Mouse (Mus musculus) lung, embryonic 16.5 days (tissue): ENCODE results near the gene Slc25a21. TPM values are rescaled to one million over a fixed set of nuclear protein-coding genes. Genes with fewer than 3 reads are reported as not detected.

Experiments
- ATAC-seq: fragments of 200-750 bp; cut with Nextera tagmentation; 2 replicates; pipeline ENCODE4 v1.8.0; 2017; ENCODE audit warnings: low read depth, mild to moderate bottlenecking, moderate library complexity
- H3K27ac ChIP-seq: fragments of 300-500 bp; sonication (generic); 2 replicates; pipeline ENCODE4 v1.5.1; 2014; ENCODE audit warnings: mild to moderate bottlenecking, control low read depth, low read length
- H3K27me3 ChIP-seq: fragments of 300-500 bp; sonication (generic); 2 replicates; pipeline ENCODE4 v1.6.1; 2014; ENCODE audit warnings: low read depth, low read length, mixed read lengths; ENCODE audit not compliant: control insufficient read depth, insufficient read depth
- H3K36me3 ChIP-seq: fragments of 300-500 bp; sonication (generic); 2 replicates; pipeline ENCODE4 v1.6.1; 2014; ENCODE audit warnings: low read length; ENCODE audit not compliant: control insufficient read depth, insufficient read depth
- H3K4me1 ChIP-seq: fragments of 300-500 bp; sonication (generic); replicated peaks from 2 replicates; pipeline ENCODE4 v1.6.1; 2014; ENCODE audit warnings: low read length, mixed read lengths; ENCODE audit not compliant: control insufficient read depth, insufficient read depth
- H3K4me2 ChIP-seq: fragments of 300-500 bp; sonication (generic); 2 replicates; pipeline ENCODE4 v1.6.1; 2014; ENCODE audit warnings: low read depth, low read length, control low read depth
- H3K4me3 ChIP-seq: fragments of 300-500 bp; sonication (generic); 2 replicates; pipeline ENCODE4 v1.5.1; 2014; ENCODE audit warnings: mild to moderate bottlenecking, low read length, control low read depth
- H3K9ac ChIP-seq: fragments of 300-500 bp; sonication (generic); 2 replicates; pipeline ENCODE4 v1.6.1; 2014; ENCODE audit warnings: low read length, control low read depth
- H3K9me3 ChIP-seq: fragments of 300-500 bp; sonication (generic); 2 replicates; pipeline ENCODE4 v1.6.1; 2016; ENCODE audit warnings: low read length; ENCODE audit not compliant: control insufficient read depth
- WGBS: fragments of 180-500 bp; shearing (Covaris S2); extraction: QIAGEN DNeasy Blood & Tissue Kit; methylation state at CpG from one replicate; pipeline ENCODE4 v1.1.7; 2014; 5-methylcytosine and 5-hydroxymethylcytosine counted together
- polyA plus RNA-seq: library from polyadenylated mRNA; unstranded; fragments of >200 nt; fragmentation: Nextera tagmentation; extraction: Ambion mirVana; gene quantifications from 2 replicates; pipeline ENCODE4 v1.2.1, GENCODE M21; 2015

The Slc25a21 gene
- polyA plus RNA-seq, 1 experiment from 2014 or later: 0.30 TPM

GRCm38 (mm10) chr12:56785250-56785649 is 412.0 kb downstream of the Slc25a21 start:
- Histone ChIP-seq H3K9ac (no peak overlapping the region), H3K27ac (no peak overlapping the region), H3K4me1 (no peaks in the 10 kb centered on the region), H3K4me2 (no peak overlapping the region), H3K36me3 (no peaks in the 10 kb centered on the region), H3K9me3 (no peaks in the 10 kb centered on the region), H3K4me3 (no peak overlapping the region), H3K27me3 (no peaks in the 10 kb centered on the region)
- ATAC-seq: no peak
- 82% methylated on average over 1 of the region's 1 CpGs for WGBS

GRCm38 (mm10) chr12:56781196-56781595 is 416.1 kb downstream of the Slc25a21 start:
- Histone ChIP-seq H3K4me3 (no peak overlapping the region), H3K9me3 (no peaks in the 10 kb centered on the region), H3K9ac (no peak overlapping the region), H3K27ac (no peak overlapping the region), H3K4me1 (no peaks in the 10 kb centered on the region), H3K27me3 (no peaks in the 10 kb centered on the region), H3K4me2 (no peak overlapping the region), H3K36me3 (no peaks in the 10 kb centered on the region)
- no peak for ATAC-seq
- 61% methylated on average over 5 of the region's 5 CpGs for WGBS

- no peak overlapping the region for H3K27ac ChIP-seq
- no peaks in the 10 kb centered on the region for H3K9me3 ChIP-seq
- ATAC-seq: no peak
- H3K9ac ChIP-seq: no peak overlapping the region
- no peaks in the 10 kb centered on the region for H3K4me1 ChIP-seq
- H3K4me2 ChIP-seq: no peak overlapping the region
- 75% methylated on average over 3 of the region's 3 CpGs for WGBS
- H3K27me3 ChIP-seq: no peaks in the 10 kb centered on the region
- no peak overlapping the region for H3K4me3 ChIP-seq
- no peaks in the 10 kb centered on the region for H3K36me3 ChIP-seq
These were observed 417.7 kb downstream of the Slc25a21 start for GRCm38 (mm10) chr12:56779621-56780020.

GRCm38 (mm10) chr12:56773941-56774340 is 423.3 kb downstream of the Slc25a21 start:
- Histone ChIP-seq H3K27me3 (no peaks in the 10 kb centered on the region), H3K27ac (no peak overlapping the region), H3K4me2 (no peak overlapping the region), H3K36me3 (no peaks in the 10 kb centered on the region), H3K4me3 (no peak overlapping the region), H3K4me1 (no peaks in the 10 kb centered on the region), H3K9ac (no peak overlapping the region), H3K9me3 (no peaks in the 10 kb centered on the region)
- WGBS: 52% methylated on average over 6 of the region's 6 CpGs
- no peak for ATAC-seq

- no peak overlapping the region for H3K27ac ChIP-seq
- no peaks in the 10 kb centered on the region for H3K27me3 ChIP-seq
- H3K4me3 ChIP-seq: no peak overlapping the region
- H3K36me3 ChIP-seq: no peaks in the 10 kb centered on the region
- ATAC-seq: no peak
- H3K9me3 ChIP-seq: no peaks in the 10 kb centered on the region
- 75% methylated on average over 5 of the region's 5 CpGs for WGBS
- H3K4me1 ChIP-seq: no peaks in the 10 kb centered on the region
- H3K9ac ChIP-seq: no peak overlapping the region
- no peak overlapping the region for H3K4me2 ChIP-seq
These were observed 427.9 kb downstream of the Slc25a21 start for GRCm38 (mm10) chr12:56769421-56769820.

- Histone ChIP-seq H3K9me3 (no peaks in the 10 kb centered on the region), H3K4me3 (no peak overlapping the region), H3K27ac (no peak overlapping the region), H3K27me3 (no peaks in the 10 kb centered on the region), H3K4me1 (no peaks in the 10 kb centered on the region), H3K4me2 (no peak overlapping the region), H3K36me3 (no peaks in the 10 kb centered on the region), H3K9ac (no peak overlapping the region)
- ATAC-seq: no peak
- 71% methylated on average over 6 of the region's 6 CpGs for WGBS
These were observed 429.8 kb downstream of the Slc25a21 start for GRCm38 (mm10) chr12:56767474-56767873.

- Histone ChIP-seq H3K27ac (no peak overlapping the region), H3K4me2 (no peak overlapping the region), H3K27me3 (no peaks in the 10 kb centered on the region), H3K9me3 (no peaks in the 10 kb centered on the region), H3K9ac (no peak overlapping the region), H3K36me3 (no peaks in the 10 kb centered on the region), H3K4me1 (no peaks in the 10 kb centered on the region), H3K4me3 (no peak overlapping the region)
- ATAC-seq: no peak
- WGBS: 50% methylated on average over 4 of the region's 4 CpGs
These were observed 460.2 kb downstream of the Slc25a21 start for GRCm38 (mm10) chr12:56737104-56737503.

GRCm38 (mm10) chr12:56727631-56728030 is 469.6 kb downstream of the Slc25a21 start:
- no peak overlapping the region for H3K9ac ChIP-seq
- H3K27ac ChIP-seq: no peak overlapping the region
- no peaks in the 10 kb centered on the region for H3K27me3 ChIP-seq
- H3K36me3 ChIP-seq: no peaks in the 10 kb centered on the region
- WGBS: 41% methylated on average over 4 of the region's 4 CpGs
- no peaks in the 10 kb centered on the region for H3K9me3 ChIP-seq
- H3K4me3 ChIP-seq: no peak overlapping the region
- H3K4me2 ChIP-seq: no peak overlapping the region
- ATAC-seq: no peak
- no peaks in the 10 kb centered on the region for H3K4me1 ChIP-seq

- 40% methylated on average over 6 of the region's 6 CpGs for WGBS
- Histone ChIP-seq H3K9ac (no peak overlapping the region), H3K27me3 (peaks cover 5% of the 10 kb centered on the region; the same call in 1 of the 2 replicates), H3K9me3 (no peaks in the 10 kb centered on the region), H3K36me3 (no peaks in the 10 kb centered on the region), H3K27ac (no peak overlapping the region), H3K4me2 (no peak overlapping the region), H3K4me3 (no peak overlapping the region), H3K4me1 (no peaks in the 10 kb centered on the region)
- ATAC-seq: no peak
These were observed 478.6 kb downstream of the Slc25a21 start for GRCm38 (mm10) chr12:56718707-56719051.
